In genomic region chr8:57416827-57417226, GRCm38 (mm10) we compare ENCODE assay signal across 31 mouse cellular contexts. TPM values are rescaled to one million over a fixed set of nuclear protein-coding genes. Genes with fewer than 3 reads are reported as not detected.
DNase-seq lines count a peak whose midpoint lies in the region; ATAC-seq lines count a peak whose summit lies in the region.
"Had no signal": no experiment of that assay in that cellular context is flagged by ENCODE, and none has a peak within 500 bp of the region (broad histone marks: within the 10 kb centered on the region; RNA-seq: fewer than 3 reads in every experiment).

No protein-coding gene starts in this region.

- H3K4me2 ChIP-seq in hindbrain, embryonic 11.5 days (replicated peaks; ENCODE audit: low read depth, low read length), result no peak overlapping the region
- H3K4me2 ChIP-seq in intestine, embryonic 15.5 days (replicated peaks), result no peak overlapping the region
- H3K4me2 ChIP-seq: embryonic facial prominence, embryonic 13.5 days; forebrain, embryonic 12.5 days; heart, embryonic 11.5 days; hindbrain, embryonic 14.5 days had no signal

- H3K4me1 ChIP-seq in hindbrain, embryonic 11.5 days (replicated peaks; ENCODE audit: control insufficient read depth, insufficient read depth, low read length), result no peaks in the 10 kb centered on the region
- H3K4me1 ChIP-seq in intestine, embryonic 15.5 days (replicated peaks), result no peaks in the 10 kb centered on the region
- H3K4me1 ChIP-seq: embryonic facial prominence, embryonic 10.5 days; embryonic facial prominence, embryonic 13.5 days; forebrain, embryonic 12.5 days; hindbrain, embryonic 10.5 days had no signal

- no peak overlapping the region for H3K9ac ChIP-seq in hindbrain, embryonic 11.5 days (ENCODE audit: low read depth, low read length)
- H3K9ac ChIP-seq in intestine, embryonic 15.5 days, result no peak overlapping the region
- H3K9ac ChIP-seq: embryonic facial prominence, embryonic 13.5 days; forebrain, embryonic 12.5 days; hindbrain, embryonic 14.5 days had no signal

- ATAC-seq in megakaryocyte, adult 5-6 weeks (ENCODE audit: poor library complexity, severe bottlenecking), result peak; percentile 63
- ATAC-seq in hindbrain, embryonic 11.5 days (ENCODE audit: low FRiP score), result no peak
- ATAC-seq in intestine, embryonic 15.5 days, result no peak
- ATAC-seq: forebrain, embryonic 16.5 days; hindbrain, postnatal 0 days; intestine, embryonic 16.5 days; Patski had no signal

- 0 out of 2 replicates have a peak, but pooled peaks cover 2% of the 10 kb centered on the region for H3K27me3 ChIP-seq in hindbrain, embryonic 11.5 days (ENCODE audit: control insufficient read depth, insufficient read depth, low read length)
- H3K27me3 ChIP-seq in intestine, embryonic 15.5 days (replicated peaks), result no peaks in the 10 kb centered on the region
- H3K27me3 ChIP-seq: CH12.LX had no signal

- H3K27ac ChIP-seq in hindbrain, embryonic 11.5 days (ENCODE audit: low read depth, low read length), result no peak overlapping the region
- H3K27ac ChIP-seq in intestine, embryonic 15.5 days, result no peak overlapping the region
- H3K27ac ChIP-seq: embryonic facial prominence, embryonic 10.5 days; embryonic facial prominence, embryonic 13.5 days; forebrain, embryonic 12.5 days; hindbrain, embryonic 10.5 days; hindbrain, embryonic 14.5 days; hindbrain, postnatal 0 days had no signal

- H3K4me3 ChIP-seq in hindbrain, embryonic 11.5 days (ENCODE audit: low read depth, low read length), result no peak overlapping the region
- no peak overlapping the region for H3K4me3 ChIP-seq in intestine, embryonic 15.5 days (replicated peaks)
- H3K4me3 ChIP-seq: embryonic facial prominence, embryonic 10.5 days; embryonic facial prominence, embryonic 13.5 days; erythroblast, embryonic 14.5 days; forebrain, embryonic 12.5 days; hindbrain, embryonic 10.5 days had no signal

- peak; percentile 71 for DNase-seq in 416B (ENCODE audit: low read depth)
- DNase-seq in CD4-positive helper T cell, adult 2 months (ENCODE audit: low read depth, low spot score), result peak; percentile 39
- no peak for DNase-seq in hindbrain, embryonic 11.5 days (ENCODE audit: low spot score)
- no peak for DNase-seq in adrenal gland, adult 8-10 months
- DNase-seq: adrenal gland, postnatal 14 days; cerebellum, adult 11 months; cerebellum, adult 2 months; cerebellum, postnatal 10 days; cerebellum, postnatal 36 days; embryo, embryonic 11 days; gastrocnemius, postnatal 10 days; gastrocnemius, postnatal 36 days; heart, postnatal 36 days had no signal

- WGBS in hindbrain, embryonic 11.5 days, result 95% methylated on average over 5 of the region's 5 CpGs
- WGBS in intestine, embryonic 15.5 days, result 95% methylated on average over 5 of the region's 5 CpGs

- no peaks in the 10 kb centered on the region for H3K9me3 ChIP-seq in hindbrain, embryonic 11.5 days (ENCODE audit: control insufficient read depth, low read length)
- H3K9me3 ChIP-seq in intestine, embryonic 15.5 days, result no peaks in the 10 kb centered on the region
- H3K9me3 ChIP-seq: embryonic facial prominence, embryonic 10.5 days; forebrain, embryonic 12.5 days; G1E; hindbrain, embryonic 10.5 days had no signal

- H3K36me3 ChIP-seq in hindbrain, embryonic 11.5 days (ENCODE audit: control insufficient read depth, insufficient read depth, low read length), result no peaks in the 10 kb centered on the region
- H3K36me3 ChIP-seq in intestine, embryonic 15.5 days, result no peaks in the 10 kb centered on the region
- H3K36me3 ChIP-seq: embryonic facial prominence, embryonic 10.5 days; embryonic facial prominence, embryonic 13.5 days; forebrain, embryonic 12.5 days; G1E; hindbrain, embryonic 10.5 days had no signal

RNA-seq across cellular contexts. Expression of gene Scrg1, which starts 38.9 kb away (rescaled TPM):
- total RNA-seq in megakaryocyte, adult 5-6 weeks (2015), result 16.7 and 27.0 TPM in 2 replicates
- total RNA-seq in megakaryocyte, adult 5-6 weeks (2017), result 2.2 and 10.8 TPM in 2 replicates
- 1.4 and 1.6 TPM in 2 replicates for polyA plus RNA-seq in hindbrain, embryonic 11.5 days (2014; fragmentation: Nextera tagmentation; extraction: Ambion mirVana)
- total RNA-seq in adrenal gland, adult 8-10 months (2022), result under 1 TPM in 2 of 4 experiments, not detected in 2; 0.59 to 0.75 TPM
- 0.21 and 0.25 TPM in 2 replicates for polyA plus RNA-seq in intestine, embryonic 15.5 days (2015; fragmentation: Nextera tagmentation; extraction: Ambion mirVana)
- total RNA-seq: CH12.LX; G1E; gastrocnemius, adult 18-20 months; gastrocnemius, postnatal 10 days; gastrocnemius, postnatal 36 days; granulocyte monocyte progenitor cell, adult 5-6 weeks; heart, adult 8-10 months; heart, postnatal 36 days had no signal
- polyA plus RNA-seq: erythroblast, embryonic 14.5 days; G1E; Patski had no signal

Comparison
In these comparisons a context has a peak if more than half of its experiments do, and no peak if none do; other contexts are left out.
1. DNase-seq: peak in 416B (single experiment) and CD4-positive helper T cell, adult 2 months (single experiment); none in hindbrain, embryonic 11.5 days (single experiment) and adrenal gland, adult 8-10 months (single experiment).